Mouse (Mus musculus): Measurements from ENCODE around the gene Pga5.

- TF ChIP-seq CTCF (IDR thresholded peaks at IDR 0.05; ENCODE audit: control insufficient read depth, insufficient read depth, low read length) (no peak), POLR2A (IDR thresholded peaks at IDR 0.05; ENCODE audit: borderline replicate concordance, control insufficient read depth, low read depth, low read length) (no peak)
Observed at GRCm38 (mm10) chr19:10718251-10718775, 40.4 kb upstream of the Pga5 start.

Data from bone marrow, adult 2 months (tissue).